Mouse (Mus musculus) adrenal gland (tissue): Measurements from ENCODE around the gene Slc22a28.
"Not testable (repeated sequence)": the region's sequence is repeated elsewhere in the genome, so short reads cannot be mapped to it uniquely, and the experiment has no call there.

Experiments used
- intact Hi-C: fragments of 180-260 bp; cut with DNase I; formaldehyde crosslinking; loops from one replicate; pipeline ENCODE4 v1.15.1; 2025
- long read RNA-seq, 2 experiments: library from polyadenylated mRNA; unstranded; transcript quantifications; one replicate each; pipeline ENCODE4 v2.0.0; 2020; ENCODE audit warnings: borderline replicate concordance in 1 of 2; ENCODE audit not compliant: insufficient replicate concordance in 1 of 2

Slc22a28 gene
- long read RNA-seq, experiment 1: 0 reads
- long read RNA-seq, experiment 2: 0 reads

DNA sequence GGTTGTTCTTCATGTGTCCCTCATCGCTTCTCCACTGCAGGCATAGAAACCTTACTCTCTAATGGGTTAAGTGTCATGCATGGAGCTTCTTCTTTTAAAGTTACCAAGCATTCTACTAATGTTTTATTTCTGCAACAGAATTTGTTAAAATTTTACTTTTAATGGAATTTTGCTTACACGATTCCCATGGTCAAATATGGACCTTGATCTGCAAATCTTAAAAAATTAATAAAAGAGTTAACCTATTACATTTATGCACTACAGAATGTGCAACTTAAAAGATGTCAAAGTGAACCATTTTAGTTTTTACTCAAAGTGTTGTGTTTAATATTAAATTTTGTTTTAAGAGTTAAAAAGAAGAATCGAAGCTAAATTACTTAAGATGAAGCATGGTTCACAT is at the start of gene Slc22a28:
TSS of gene Slc22a28 (minus strand) at position 102 of the 400 bp plus-strand sequence.
- intact Hi-C loops: not testable (repeated sequence)

DNA sequence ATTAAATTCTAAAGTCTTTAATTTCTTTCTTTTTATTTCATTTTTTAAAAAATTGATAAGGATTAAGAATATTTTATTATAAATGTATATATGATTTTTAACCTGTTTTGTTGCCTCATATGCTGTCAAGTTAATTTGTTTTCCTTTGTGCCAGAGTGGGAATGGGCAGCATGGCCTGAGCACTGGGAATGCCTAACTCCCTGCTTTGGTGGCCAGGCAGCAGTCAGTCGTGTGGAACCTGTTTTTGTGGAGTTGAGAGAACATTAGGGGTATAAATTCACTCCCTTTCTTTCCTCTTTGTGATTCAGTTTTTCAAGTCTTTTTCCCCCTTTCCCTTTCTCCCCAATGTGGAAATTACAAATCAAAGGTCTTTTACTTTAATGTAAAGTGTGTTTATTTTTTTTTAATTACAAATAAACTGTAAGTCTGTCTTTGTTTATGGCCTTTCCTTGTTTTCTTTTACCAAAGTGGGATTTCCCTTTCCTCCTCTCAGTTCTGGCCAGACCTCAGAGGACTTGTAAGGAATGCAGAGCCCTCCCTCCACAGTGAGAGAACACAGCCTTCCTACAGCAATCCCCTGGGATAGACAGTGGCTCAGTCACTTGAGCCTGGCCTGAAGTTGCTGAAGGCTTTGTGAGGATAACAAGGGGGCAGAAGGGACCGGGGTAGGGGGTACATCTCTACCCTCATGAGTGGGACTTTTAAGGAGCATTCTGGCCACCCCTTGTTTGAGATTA is 17.2 kb upstream of the Slc22a28 start:
- intact Hi-C loops: no loop called here

DNA sequence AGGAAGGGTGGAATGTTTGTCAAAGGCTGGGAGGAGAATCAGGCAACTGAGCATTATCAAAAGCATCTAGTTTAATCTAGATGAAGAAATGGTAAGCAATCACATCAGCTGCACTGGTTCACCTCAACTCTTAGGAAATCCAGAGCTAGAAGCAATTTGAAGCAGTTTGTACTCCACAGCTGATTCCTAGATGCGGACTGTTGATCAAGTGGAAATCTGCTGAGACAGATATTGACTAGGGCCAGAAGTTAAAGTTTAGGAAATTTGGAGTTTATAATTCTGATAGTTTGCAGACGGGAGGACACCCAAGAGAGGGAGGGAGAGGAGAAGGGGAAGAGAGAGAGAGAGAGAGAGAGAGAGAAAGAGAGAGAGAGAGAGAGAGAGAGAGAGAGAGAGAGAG is 10.9 kb upstream of the Slc22a28 start:
- intact Hi-C loops: not testable (repeated sequence)

DNA sequence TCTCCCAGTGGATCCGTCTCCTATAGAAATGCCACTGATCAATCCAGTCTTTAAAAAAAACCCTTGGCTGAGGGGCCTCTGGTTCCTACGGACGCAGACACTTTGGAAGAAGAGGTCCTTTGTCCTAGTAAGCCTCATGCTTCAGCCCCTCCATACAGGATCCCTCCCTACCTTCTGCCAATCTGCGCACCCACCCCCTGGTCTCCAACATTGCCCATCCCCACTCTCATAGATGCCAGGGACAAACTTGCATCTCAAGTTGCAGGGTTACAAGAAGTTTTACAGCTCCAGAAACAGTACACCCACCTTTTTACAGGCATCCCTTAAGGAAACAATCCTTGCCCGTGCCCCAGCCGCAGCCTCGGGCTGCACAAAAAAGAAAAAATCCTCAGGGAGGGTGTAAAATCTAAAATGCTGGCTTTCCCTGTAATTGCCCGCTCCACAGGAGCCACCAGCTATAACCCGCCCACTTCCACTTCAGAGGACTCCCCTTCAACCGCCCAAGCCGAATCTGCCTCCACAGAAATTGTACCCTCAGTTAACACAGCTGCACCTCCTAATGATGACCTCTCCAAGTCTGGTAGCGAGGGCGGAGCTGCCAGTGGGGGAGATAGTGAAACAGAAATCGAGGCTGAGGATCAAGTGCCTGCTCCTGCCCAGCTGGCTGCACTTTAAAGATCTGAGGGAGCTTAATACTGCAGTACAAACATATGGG is 2.5 kb upstream of the Slc22a28 start:
- intact Hi-C loops: not testable (repeated sequence)

DNA sequence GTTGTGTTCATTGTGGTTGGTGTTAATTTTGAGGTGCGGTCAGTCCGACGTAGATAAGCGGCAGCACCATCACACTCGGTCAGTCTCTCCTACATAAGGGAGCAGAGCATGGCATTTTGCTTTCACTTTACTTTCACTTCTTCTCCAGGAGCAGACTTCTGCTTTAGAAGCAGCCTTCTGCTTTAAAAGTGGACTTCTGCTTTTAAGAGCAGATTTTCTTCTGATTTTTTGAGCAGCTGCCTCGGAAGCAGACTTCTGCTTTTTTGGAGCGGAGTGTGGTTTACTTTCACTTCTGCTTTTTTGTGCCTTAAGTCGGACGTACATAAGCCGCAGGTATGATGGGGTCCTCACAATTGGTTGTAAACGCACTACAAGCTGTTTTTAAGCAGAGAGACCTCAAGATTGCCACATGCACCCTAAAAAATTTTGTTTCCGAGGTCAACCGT is 111.9 kb downstream of the Slc22a28 start:
- intact Hi-C loops: no loop called here

DNA sequence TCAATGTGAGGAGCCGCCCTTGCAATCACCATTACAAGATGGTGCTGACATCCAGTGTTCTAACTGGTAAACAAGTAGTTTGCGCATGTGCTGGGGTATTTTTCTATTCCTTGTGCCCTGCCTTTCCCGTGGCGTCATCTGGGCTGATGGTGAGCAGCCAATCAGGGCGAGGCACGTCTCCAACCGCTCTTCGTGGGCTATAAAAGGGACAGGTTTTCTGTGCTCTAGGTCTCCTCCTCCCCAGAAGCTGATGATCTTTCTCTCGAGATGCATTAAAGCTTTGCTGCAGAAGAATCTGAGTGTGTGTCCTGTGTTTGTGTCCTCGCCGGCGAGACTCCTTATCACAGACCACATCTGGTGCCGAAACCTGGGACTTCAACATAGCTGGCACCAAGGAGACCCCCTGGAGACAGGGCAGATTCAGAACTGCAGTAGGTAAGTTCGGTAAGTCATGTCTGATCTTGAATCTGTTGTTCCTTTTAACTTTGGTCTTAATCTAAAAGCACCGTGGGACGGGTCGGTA is 112.4 kb downstream of the Slc22a28 start:
- intact Hi-C loops: not testable (repeated sequence)

DNA sequence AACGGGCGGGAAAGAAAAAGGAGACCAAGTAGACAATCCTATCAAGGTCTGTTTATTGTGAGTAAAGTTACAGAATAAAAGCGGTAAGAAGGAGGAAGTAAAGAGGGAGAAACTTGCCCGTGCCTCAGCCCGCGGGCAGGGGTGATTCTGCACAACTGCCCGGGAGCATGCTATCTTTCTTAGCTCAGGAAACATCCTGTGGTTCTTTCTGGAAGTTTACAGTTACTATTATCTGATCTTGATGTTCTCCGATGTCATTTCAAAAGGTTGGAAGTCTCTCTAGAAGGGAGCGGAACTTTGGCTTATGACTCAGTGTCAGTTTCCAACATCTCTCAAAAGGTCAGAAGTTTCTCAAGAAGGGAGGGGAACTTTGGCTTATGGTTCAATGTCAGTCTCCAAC is 113.2 kb downstream of the Slc22a28 start:
- intact Hi-C loops: not testable (repeated sequence)
